Mouse (Mus musculus): ENCODE data around the gene Cfap74. TPM values are rescaled to one million over a fixed set of nuclear protein-coding genes. Genes with fewer than 3 reads are reported as not detected.
"Not testable (repeated sequence)": the region's sequence is repeated elsewhere in the genome, so short reads cannot be mapped to it uniquely, and the experiment has no call there.

Gene Cfap74
- polyA plus RNA-seq, 1 experiment from 2014 or later = 0.26 TPM

- no peak overlapping the region for H3K4me3 ChIP-seq (ENCODE audit: inconsistent target)
- WGBS (ENCODE audit: missing documents) = 86% methylated on average over 8 of the region's 8 CpGs
Observed at GRCm38 (mm10) chr4:155387166-155387565, 21.8 kb upstream of the Cfap74 start.

GRCm38 (mm10) chr4:155395471-155395870 is 13.5 kb upstream of the Cfap74 start:
- Histone ChIP-seq H3K4me3 (ENCODE audit: inconsistent target) (no peak overlapping the region), H3K79me2 (ENCODE audit: inconsistent target) (no peaks in the 10 kb centered on the region), H3K27ac (no peak overlapping the region), H3K36me3 (ENCODE audit: inconsistent target) (no peaks in the 10 kb centered on the region)
- WGBS (ENCODE audit: missing documents) = 81% methylated on average over 5 of the region's 5 CpGs

More at GRCm38 (mm10) chr4:155387166-155387565, 21.8 kb upstream of the Cfap74 start:
- no peaks in the 10 kb centered on the region for H3K36me3 ChIP-seq (ENCODE audit: inconsistent target)
- H3K27ac ChIP-seq = no peak overlapping the region
- no peaks in the 10 kb centered on the region for H3K79me2 ChIP-seq (ENCODE audit: inconsistent target)

- WGBS (ENCODE audit: missing documents) = 92% methylated on average over 4 of the region's 4 CpGs
- Histone ChIP-seq H3K27ac (no peak overlapping the region), H3K79me2 (ENCODE audit: inconsistent target) (no peaks in the 10 kb centered on the region), H3K36me3 (ENCODE audit: inconsistent target) (no peaks in the 10 kb centered on the region), H3K4me3 (ENCODE audit: inconsistent target) (no peak overlapping the region)
Observed at GRCm38 (mm10) chr4:155396751-155397150, 12.2 kb upstream of the Cfap74 start.

GRCm38 (mm10) chr4:155397511-155398221 is 11.3 kb upstream of the Cfap74 start, which contains the start of gene Gabrd:
Gabrd (minus strand) TSS chr4:155398112.
- WGBS (ENCODE audit: missing documents) = 2% methylated on average over 41 of the region's 57 CpGs
- Histone ChIP-seq H3K79me2 (ENCODE audit: inconsistent target) (no peaks in the 10 kb centered on the region), H3K36me3 (ENCODE audit: inconsistent target) (no peaks in the 10 kb centered on the region), H3K4me3 (ENCODE audit: inconsistent target) (no peak within 1 kb of the TSS), H3K27ac (no peak within 1 kb of the TSS)

- Histone ChIP-seq H3K27ac (no peak overlapping the region), H3K79me2 (ENCODE audit: inconsistent target) (no peaks in the 10 kb centered on the region), H3K4me3 (ENCODE audit: inconsistent target) (no peak overlapping the region), H3K36me3 (ENCODE audit: inconsistent target) (no peaks in the 10 kb centered on the region)
- 7% methylated on average over 9 of the region's 9 CpGs for WGBS (ENCODE audit: missing documents)
Observed at GRCm38 (mm10) chr4:155398222-155398540, 10.8 kb upstream of the Cfap74 start.

GRCm38 (mm10) chr4:155401121-155401520 is 7.9 kb upstream of the Cfap74 start:
- Histone ChIP-seq H3K79me2 (ENCODE audit: inconsistent target) (no peaks in the 10 kb centered on the region), H3K36me3 (ENCODE audit: inconsistent target) (no peaks in the 10 kb centered on the region), H3K27ac (no peak overlapping the region), H3K4me3 (ENCODE audit: inconsistent target) (no peak overlapping the region)
- 86% methylated on average over 7 of the region's 7 CpGs for WGBS (ENCODE audit: missing documents)

GRCm38 (mm10) chr4:155402489-155402888 is 6.5 kb upstream of the Cfap74 start:
- H3K4me3 ChIP-seq (ENCODE audit: inconsistent target) = no peak overlapping the region
- H3K27ac ChIP-seq = no peak overlapping the region
- WGBS (ENCODE audit: missing documents) = 67% methylated on average over 1 of the region's 1 CpGs
- H3K79me2 ChIP-seq (ENCODE audit: inconsistent target) = no peaks in the 10 kb centered on the region
- no peaks in the 10 kb centered on the region for H3K36me3 ChIP-seq (ENCODE audit: inconsistent target)

- no peak overlapping the region for H3K4me3 ChIP-seq (ENCODE audit: inconsistent target)
- H3K36me3 ChIP-seq (ENCODE audit: inconsistent target) = no peaks in the 10 kb centered on the region
- no peaks in the 10 kb centered on the region for H3K79me2 ChIP-seq (ENCODE audit: inconsistent target)
- WGBS (ENCODE audit: missing documents) = 8% methylated on average over 8 of the region's 8 CpGs
- H3K27ac ChIP-seq = no peak overlapping the region
Observed at GRCm38 (mm10) chr4:155408695-155409057, 314 bp upstream of the Cfap74 start.

- WGBS (ENCODE audit: missing documents) = 81% methylated on average over 4 of the region's 6 CpGs
Observed at GRCm38 (mm10) chr4:155412124-155412523, 3.1 kb downstream of the Cfap74 start.

GRCm38 (mm10) chr4:155413641-155414335 is 4.8 kb downstream of the Cfap74 start:
- 87% methylated on average over 11 of the region's 11 CpGs for WGBS (ENCODE audit: missing documents)
- no peaks in the 10 kb centered on the region for H3K79me2 ChIP-seq (ENCODE audit: inconsistent target)
- H3K27ac ChIP-seq = no peak overlapping the region
- H3K36me3 ChIP-seq (ENCODE audit: inconsistent target) = no peaks in the 10 kb centered on the region
- H3K4me3 ChIP-seq (ENCODE audit: inconsistent target) = no peak overlapping the region

More at GRCm38 (mm10) chr4:155412124-155412523, 3.1 kb downstream of the Cfap74 start:
- no peak overlapping the region for H3K27ac ChIP-seq
- no peaks in the 10 kb centered on the region for H3K79me2 ChIP-seq (ENCODE audit: inconsistent target)
- H3K4me3 ChIP-seq (ENCODE audit: inconsistent target) = no peak overlapping the region
- H3K36me3 ChIP-seq (ENCODE audit: inconsistent target) = no peaks in the 10 kb centered on the region

GRCm38 (mm10) chr4:155414656-155415235 is 5.8 kb downstream of the Cfap74 start:
- no peaks in the 10 kb centered on the region for H3K79me2 ChIP-seq (ENCODE audit: inconsistent target)
- H3K4me3 ChIP-seq (ENCODE audit: inconsistent target) = no peak overlapping the region
- WGBS (ENCODE audit: missing documents) = 91% methylated on average over 9 of the region's 9 CpGs
- H3K27ac ChIP-seq = no peak overlapping the region
- H3K36me3 ChIP-seq (ENCODE audit: inconsistent target) = no peaks in the 10 kb centered on the region

GRCm38 (mm10) chr4:155420137-155420536 is 11.1 kb downstream of the Cfap74 start:
- 89% methylated on average over 3 of the region's 3 CpGs for WGBS (ENCODE audit: missing documents)
- H3K27ac ChIP-seq = no peak overlapping the region
- H3K4me3 ChIP-seq (ENCODE audit: inconsistent target) = no peak overlapping the region
- H3K36me3 ChIP-seq (ENCODE audit: inconsistent target) = no peaks in the 10 kb centered on the region
- no peaks in the 10 kb centered on the region for H3K79me2 ChIP-seq (ENCODE audit: inconsistent target)

- 88% methylated on average over 16 of the region's 30 CpGs for WGBS (ENCODE audit: missing documents)
- H3K4me3 ChIP-seq (ENCODE audit: inconsistent target) = peak overlapping the region; percentile 3; the same call in 1 of the 2 replicates
- not testable (repeated sequence) for H3K27ac ChIP-seq; H3K36me3 ChIP-seq (ENCODE audit: inconsistent target); H3K79me2 ChIP-seq (ENCODE audit: inconsistent target)
Observed at GRCm38 (mm10) chr4:155421412-155422370, 12.7 kb downstream of the Cfap74 start.

- no peak overlapping the region for H3K27ac ChIP-seq
Observed at GRCm38 (mm10) chr4:155423988-155424387, 15.0 kb downstream of the Cfap74 start.

More at GRCm38 (mm10) chr4:155423988-155424387, 15.0 kb downstream of the Cfap74 start:
- 35% methylated on average over 5 of the region's 5 CpGs for WGBS (ENCODE audit: missing documents)
- no peaks in the 10 kb centered on the region for H3K36me3 ChIP-seq (ENCODE audit: inconsistent target)
- no peaks in the 10 kb centered on the region for H3K79me2 ChIP-seq (ENCODE audit: inconsistent target)
- no peak overlapping the region for H3K4me3 ChIP-seq (ENCODE audit: inconsistent target)
